Mouse (Mus musculus) lung, embryonic 16.5 days (tissue): ENCODE data around the gene Cpt1a. TPM values are rescaled to one million over a fixed set of nuclear protein-coding genes. Genes with fewer than 3 reads are reported as not detected.

Experiments
- ATAC-seq: fragments of 200-750 bp; cut with Nextera tagmentation; 2 replicates; pipeline ENCODE4 v1.8.0; 2017; ENCODE audit warnings: low read depth, mild to moderate bottlenecking, moderate library complexity
- H3K27ac ChIP-seq: fragments of 300-500 bp; sonication (generic); 2 replicates; pipeline ENCODE4 v1.5.1; 2014; ENCODE audit warnings: mild to moderate bottlenecking, control low read depth, low read length
- H3K27me3 ChIP-seq: fragments of 300-500 bp; sonication (generic); 2 replicates; pipeline ENCODE4 v1.6.1; 2014; ENCODE audit warnings: low read depth, low read length, mixed read lengths; ENCODE audit not compliant: control insufficient read depth, insufficient read depth
- H3K36me3 ChIP-seq: fragments of 300-500 bp; sonication (generic); 2 replicates; pipeline ENCODE4 v1.6.1; 2014; ENCODE audit warnings: low read length; ENCODE audit not compliant: control insufficient read depth, insufficient read depth
- H3K4me1 ChIP-seq: fragments of 300-500 bp; sonication (generic); replicated peaks from 2 replicates; pipeline ENCODE4 v1.6.1; 2014; ENCODE audit warnings: low read length, mixed read lengths; ENCODE audit not compliant: control insufficient read depth, insufficient read depth
- H3K4me2 ChIP-seq: fragments of 300-500 bp; sonication (generic); 2 replicates; pipeline ENCODE4 v1.6.1; 2014; ENCODE audit warnings: low read depth, low read length, control low read depth
- H3K4me3 ChIP-seq: fragments of 300-500 bp; sonication (generic); 2 replicates; pipeline ENCODE4 v1.5.1; 2014; ENCODE audit warnings: mild to moderate bottlenecking, low read length, control low read depth
- H3K9ac ChIP-seq: fragments of 300-500 bp; sonication (generic); 2 replicates; pipeline ENCODE4 v1.6.1; 2014; ENCODE audit warnings: low read length, control low read depth
- H3K9me3 ChIP-seq: fragments of 300-500 bp; sonication (generic); 2 replicates; pipeline ENCODE4 v1.6.1; 2016; ENCODE audit warnings: low read length; ENCODE audit not compliant: control insufficient read depth
- WGBS: fragments of 180-500 bp; shearing (Covaris S2); extraction: QIAGEN DNeasy Blood & Tissue Kit; methylation state at CpG from one replicate; pipeline ENCODE4 v1.1.7; 2014; 5-methylcytosine and 5-hydroxymethylcytosine counted together
- polyA plus RNA-seq: library from polyadenylated mRNA; unstranded; fragments of >200 nt; fragmentation: Nextera tagmentation; extraction: Ambion mirVana; gene quantifications from 2 replicates; pipeline ENCODE4 v1.2.1, GENCODE M21; 2015

The Cpt1a gene
- polyA plus RNA-seq, 1 experiment from 2014 or later = 26.8 TPM

DNA sequence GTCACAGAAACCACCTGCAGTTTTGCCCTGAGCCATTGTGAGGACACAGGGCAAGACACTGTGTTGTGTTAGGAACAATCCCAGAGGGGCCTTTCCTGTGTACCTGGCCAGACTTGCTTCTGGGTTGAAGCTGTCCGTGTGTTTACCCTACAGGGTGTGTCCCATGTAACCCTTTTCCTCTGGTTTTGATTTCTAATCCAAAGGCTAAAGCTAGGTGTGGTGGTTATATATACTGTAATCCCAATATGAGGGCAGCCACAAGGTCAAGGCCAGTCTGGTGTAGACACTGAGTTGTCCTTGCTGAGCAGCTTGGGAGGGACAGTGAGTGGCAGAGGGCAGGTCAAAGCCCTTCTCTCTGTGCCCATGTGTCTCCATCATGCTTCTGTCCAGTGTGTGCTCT is 13.8 kb downstream of the Cpt1a start:
- 66% methylated on average over 1 of the region's 1 CpGs for WGBS
- H3K27me3 ChIP-seq = no peaks in the 10 kb centered on the region
- no peaks in the 10 kb centered on the region for H3K36me3 ChIP-seq

DNA sequence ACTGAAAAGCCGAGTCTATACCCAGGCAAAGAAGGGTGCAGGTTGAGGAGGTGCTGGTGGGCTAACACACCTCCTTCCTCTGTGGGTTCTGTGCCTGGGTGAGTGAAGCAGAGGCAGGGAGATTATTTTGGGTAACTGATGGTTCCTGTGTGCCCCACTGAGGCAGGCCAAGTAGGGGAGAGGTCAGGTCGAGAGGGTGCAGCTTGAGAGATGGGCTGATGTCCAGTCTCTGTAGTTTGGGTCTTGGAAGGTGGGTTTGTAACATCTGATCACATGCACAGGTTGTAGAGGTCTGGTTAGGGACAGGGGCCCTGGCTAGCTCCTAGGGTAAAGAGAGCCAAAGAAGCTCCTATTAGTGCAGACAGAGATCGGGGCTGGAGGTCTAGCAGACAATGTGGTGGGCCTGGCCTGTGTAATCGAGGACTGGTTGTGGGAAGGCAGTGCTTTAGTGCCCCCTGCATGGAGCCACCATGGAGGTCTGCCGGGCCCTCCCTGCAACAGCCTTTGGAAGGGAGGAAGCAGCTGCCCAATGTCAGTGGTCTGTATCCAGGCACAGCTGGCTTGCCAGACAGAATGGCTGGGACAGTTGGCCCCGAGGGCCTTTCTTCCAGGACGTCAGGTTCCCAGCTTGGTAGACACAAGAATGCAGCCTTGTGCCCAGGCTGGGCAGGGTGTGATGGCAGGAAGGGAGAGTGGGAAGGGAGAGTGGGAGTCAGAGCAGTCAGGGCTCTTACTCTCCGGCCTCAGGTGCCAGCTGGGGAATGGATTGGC is 14.5 kb downstream of the Cpt1a start:
- no peaks in the 10 kb centered on the region for H3K27me3 ChIP-seq
- no peak for ATAC-seq
- H3K4me3 ChIP-seq = no peak overlapping the region
- no peaks in the 10 kb centered on the region for H3K36me3 ChIP-seq
- no peak overlapping the region for H3K9ac ChIP-seq
- H3K27ac ChIP-seq = no peak overlapping the region
- H3K9me3 ChIP-seq = no peaks in the 10 kb centered on the region
- 56% methylated on average over 8 of the region's 8 CpGs for WGBS
- H3K4me1 ChIP-seq = no peaks in the 10 kb centered on the region
- H3K4me2 ChIP-seq = no peak overlapping the region

More for the DNA sequence above, 13.8 kb downstream of the Cpt1a start:
- no peak for ATAC-seq
- Histone ChIP-seq H3K9ac (no peak overlapping the region), H3K9me3 (no peaks in the 10 kb centered on the region), H3K4me3 (no peak overlapping the region), H3K4me2 (no peak overlapping the region), H3K27ac (no peak overlapping the region), H3K4me1 (no peaks in the 10 kb centered on the region)

DNA sequence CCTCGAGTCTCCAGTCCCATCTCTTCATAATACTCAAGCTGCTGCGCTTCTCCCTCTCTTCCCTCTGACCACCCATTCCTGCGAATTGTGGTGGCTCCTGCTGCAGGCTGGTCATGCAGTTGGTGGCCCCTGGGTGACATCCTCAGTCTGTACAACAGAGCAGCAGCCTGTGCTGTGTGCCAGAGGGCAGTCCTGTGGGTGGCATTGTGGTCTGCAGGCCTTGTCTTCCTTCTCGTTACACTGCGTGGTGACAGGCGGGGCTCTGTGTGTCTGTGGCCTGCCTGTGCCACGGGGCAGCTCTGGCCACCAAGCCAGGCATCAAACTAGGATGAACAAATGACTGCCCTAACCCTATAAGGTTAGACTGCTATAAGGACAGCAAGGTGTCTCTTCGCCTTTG is 17.1 kb downstream of the Cpt1a start:
- H3K9me3 ChIP-seq = no peaks in the 10 kb centered on the region
- no peak overlapping the region for H3K4me3 ChIP-seq
- no peak overlapping the region for H3K27ac ChIP-seq
- no peak for ATAC-seq
- no peaks in the 10 kb centered on the region for H3K27me3 ChIP-seq
- H3K36me3 ChIP-seq = no peaks in the 10 kb centered on the region
- H3K4me2 ChIP-seq = no peak overlapping the region
- WGBS = 76% methylated on average over 8 of the region's 8 CpGs
- no peak overlapping the region for H3K9ac ChIP-seq
- no peaks in the 10 kb centered on the region for H3K4me1 ChIP-seq

- no peak overlapping the region for H3K9ac ChIP-seq
- no peaks in the 10 kb centered on the region for H3K36me3 ChIP-seq
- no peak overlapping the region for H3K27ac ChIP-seq
- 64% methylated on average over 3 of the region's 3 CpGs for WGBS
- no peaks in the 10 kb centered on the region for H3K4me1 ChIP-seq
- no peaks in the 10 kb centered on the region for H3K9me3 ChIP-seq
- H3K4me2 ChIP-seq = no peak overlapping the region
- H3K27me3 ChIP-seq = no peaks in the 10 kb centered on the region
- no peak for ATAC-seq
- no peak overlapping the region for H3K4me3 ChIP-seq
Measured at GRCm38 (mm10) chr19:3341021-3341420, 18.9 kb downstream of the Cpt1a start.

DNA sequence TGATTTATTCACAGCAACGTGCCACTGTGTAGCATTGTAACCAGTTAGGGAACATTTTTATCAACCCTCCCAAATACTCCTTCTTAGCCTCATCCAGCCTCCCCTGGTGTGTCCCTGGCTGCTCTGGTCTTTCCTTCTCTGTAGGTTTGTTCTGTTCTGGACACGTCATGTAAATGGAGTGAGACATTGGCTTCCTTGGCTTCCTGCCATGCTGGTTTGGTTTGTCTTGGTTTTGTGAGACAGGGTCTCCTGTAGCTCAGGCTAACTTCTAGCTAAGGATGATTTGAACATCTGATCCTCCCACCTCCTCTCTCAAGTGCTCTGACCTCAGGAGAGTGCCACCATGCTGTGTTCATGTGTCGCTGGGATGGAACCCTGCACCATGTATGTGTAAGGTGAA is 21.8 kb downstream of the Cpt1a start:
- WGBS = 66% methylated on average over 3 of the region's 3 CpGs
- H3K9ac ChIP-seq = no peak overlapping the region
- H3K27me3 ChIP-seq = no peaks in the 10 kb centered on the region
- H3K36me3 ChIP-seq = no peaks in the 10 kb centered on the region; the same call in 1 of the 2 replicates
- H3K4me2 ChIP-seq = no peak overlapping the region
- H3K4me1 ChIP-seq = no peaks in the 10 kb centered on the region
- no peaks in the 10 kb centered on the region for H3K9me3 ChIP-seq
- no peak overlapping the region for H3K4me3 ChIP-seq
- ATAC-seq = no peak
- H3K27ac ChIP-seq = no peak overlapping the region

- Histone ChIP-seq H3K4me1 (no peaks in the 10 kb centered on the region), H3K27me3 (no peaks in the 10 kb centered on the region), H3K27ac (no peak overlapping the region), H3K9ac (no peak overlapping the region), H3K36me3 (no peaks in the 10 kb centered on the region; the same call in 1 of the 2 replicates), H3K4me2 (no peak overlapping the region), H3K9me3 (no peaks in the 10 kb centered on the region), H3K4me3 (no peak overlapping the region)
- ATAC-seq = no peak
- 83% methylated on average over 8 of the region's 8 CpGs for WGBS
Measured at GRCm38 (mm10) chr19:3344636-3345544, 22.8 kb downstream of the Cpt1a start.

GRCm38 (mm10) chr19:3347784-3348183 is 25.6 kb downstream of the Cpt1a start:
- Histone ChIP-seq H3K9me3 (no peaks in the 10 kb centered on the region), H3K4me1 (peaks cover 2% of the 10 kb centered on the region; the same call in 1 of the 2 replicates), H3K36me3 (no peaks in the 10 kb centered on the region; the same call in 1 of the 2 replicates), H3K4me2 (no peak overlapping the region), H3K27ac (no peak overlapping the region), H3K27me3 (no peaks in the 10 kb centered on the region), H3K9ac (no peak overlapping the region), H3K4me3 (no peak overlapping the region)
- 95% methylated on average over 1 of the region's 1 CpGs for WGBS
- ATAC-seq = no peak

GRCm38 (mm10) chr19:3353415-3354111 is 31.4 kb downstream of the Cpt1a start:
- H3K9ac ChIP-seq = no peak overlapping the region
- 40% methylated on average over 7 of the region's 7 CpGs for WGBS
- H3K36me3 ChIP-seq = peaks cover 5% of the 10 kb centered on the region; the same call in 1 of the 2 replicates
- H3K4me3 ChIP-seq = no peak overlapping the region
- ATAC-seq = peak; percentile 91
- no peak overlapping the region for H3K4me2 ChIP-seq
- H3K27me3 ChIP-seq = no peaks in the 10 kb centered on the region
- H3K9me3 ChIP-seq = no peaks in the 10 kb centered on the region
- peaks cover 5% of the 10 kb centered on the region; the same call in 1 of the 2 replicates for H3K4me1 ChIP-seq
- peak overlapping the region; percentile 82 for H3K27ac ChIP-seq

DNA sequence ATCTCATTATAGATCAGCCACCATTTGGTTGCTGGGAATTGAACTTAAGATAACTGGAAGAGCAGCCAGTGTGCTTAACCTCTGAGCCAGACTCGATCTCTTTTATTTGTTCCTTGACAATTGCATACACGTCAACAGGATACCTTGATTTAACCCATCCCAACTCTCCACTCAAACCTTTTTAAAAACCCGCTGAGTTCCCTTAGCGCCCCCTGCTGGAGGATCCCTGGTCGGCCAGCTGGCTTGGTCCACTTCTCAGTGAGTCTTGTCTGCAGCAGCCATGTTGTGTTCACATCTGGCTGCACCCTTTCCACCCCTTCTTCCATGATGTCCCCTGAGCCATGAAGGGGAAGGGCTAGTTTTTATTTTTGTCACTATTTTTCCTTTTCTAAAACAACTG is 33.0 kb downstream of the Cpt1a start:
- ATAC-seq = no peak
- Histone ChIP-seq H3K9ac (no peak overlapping the region), H3K27ac (no peak overlapping the region), H3K9me3 (no peaks in the 10 kb centered on the region), H3K4me3 (no peak overlapping the region), H3K4me1 (peaks cover 5% of the 10 kb centered on the region; the same call in 1 of the 2 replicates), H3K27me3 (no peaks in the 10 kb centered on the region), H3K4me2 (no peak overlapping the region), H3K36me3 (peaks cover 5% of the 10 kb centered on the region; the same call in 1 of the 2 replicates)
- 76% methylated on average over 5 of the region's 5 CpGs for WGBS
